Mouse (Mus musculus): Measurements from ENCODE around the gene Rgs17. TPM values are rescaled to one million over a fixed set of nuclear protein-coding genes. Genes with fewer than 3 reads are reported as not detected.
"Not testable (repeated sequence)": the region's sequence is repeated elsewhere in the genome, so short reads cannot be mapped to it uniquely, and the experiment has no call there.

Gene Rgs17
- polyA plus RNA-seq (2015; fragmentation: Nextera tagmentation; extraction: Ambion mirVana) = 0.54 and 0.92 TPM in 2 replicates

- peak; percentile 91 for ATAC-seq (ENCODE audit: borderline replicate concordance, extremely low read depth, low FRiP score, low TSS enrichment)
Measured at GRCm38 (mm10) chr10:5922294-5922828, at the start of gene Rgs17. Rgs17 (minus strand) TSS chr10:5922400.

GRCm38 (mm10) chr10:5967655-5968054, 45.5 kb upstream of the Rgs17 start:
- no peak overlapping the region for H3K4me3 ChIP-seq
- ATAC-seq (ENCODE audit: borderline replicate concordance, extremely low read depth, low FRiP score, low TSS enrichment) = no peak
- WGBS = 51% methylated on average over 2 of the region's 2 CpGs
- H3K36me3 ChIP-seq = no peaks in the 10 kb centered on the region
- no peaks in the 10 kb centered on the region for H3K4me1 ChIP-seq
- no peak overlapping the region for H3K27ac ChIP-seq
- no peak overlapping the region for H3K9ac ChIP-seq
- no peak overlapping the region for H3K4me2 ChIP-seq
- no peaks in the 10 kb centered on the region for H3K9me3 ChIP-seq
- no peaks in the 10 kb centered on the region for H3K27me3 ChIP-seq

More at GRCm38 (mm10) chr10:5922294-5922828, at the start of gene Rgs17:
- WGBS = 0% methylated on average over 22 of the region's 35 CpGs
- H3K9me3 ChIP-seq = no peaks in the 10 kb centered on the region
- H3K27ac ChIP-seq = no peak within 1 kb of the TSS
- H3K4me2 ChIP-seq = peak within 1 kb of the TSS; percentile 98
- H3K27me3 ChIP-seq = peaks cover 30% of the 10 kb centered on the region
- peaks cover 13% of the 10 kb centered on the region; the same call in 1 of the 2 replicates for H3K4me1 ChIP-seq
- no peaks in the 10 kb centered on the region for H3K36me3 ChIP-seq
- H3K9ac ChIP-seq = peak within 1 kb of the TSS; percentile 27
- peak within 1 kb of the TSS; percentile 53 for H3K4me3 ChIP-seq

DNA sequence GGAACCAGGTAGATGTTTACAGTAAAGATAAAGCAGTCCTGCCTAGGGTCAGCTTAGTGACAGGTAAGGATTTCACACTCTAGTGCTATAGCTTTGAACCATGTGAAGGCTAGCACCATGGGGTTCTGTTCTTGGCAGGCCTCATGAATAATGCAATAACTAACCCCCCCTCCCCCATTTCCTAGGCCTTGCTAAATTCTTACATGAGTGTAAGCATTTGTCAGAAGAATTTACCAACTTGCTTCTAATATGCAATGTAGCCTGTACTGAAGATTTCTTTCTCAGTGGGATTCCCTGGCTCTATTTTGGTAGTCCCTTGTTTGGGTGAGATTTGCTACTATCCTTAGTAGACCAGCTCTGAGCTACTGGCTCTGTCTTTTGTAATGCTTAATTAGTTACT, 31.6 kb upstream of the Rgs17 start:
- not testable (repeated sequence) for H3K9me3 ChIP-seq; ATAC-seq (ENCODE audit: borderline replicate concordance, extremely low read depth, low FRiP score, low TSS enrichment); H3K4me3 ChIP-seq; H3K27me3 ChIP-seq; H3K27ac ChIP-seq; H3K9ac ChIP-seq; H3K4me2 ChIP-seq; H3K4me1 ChIP-seq; H3K36me3 ChIP-seq

DNA sequence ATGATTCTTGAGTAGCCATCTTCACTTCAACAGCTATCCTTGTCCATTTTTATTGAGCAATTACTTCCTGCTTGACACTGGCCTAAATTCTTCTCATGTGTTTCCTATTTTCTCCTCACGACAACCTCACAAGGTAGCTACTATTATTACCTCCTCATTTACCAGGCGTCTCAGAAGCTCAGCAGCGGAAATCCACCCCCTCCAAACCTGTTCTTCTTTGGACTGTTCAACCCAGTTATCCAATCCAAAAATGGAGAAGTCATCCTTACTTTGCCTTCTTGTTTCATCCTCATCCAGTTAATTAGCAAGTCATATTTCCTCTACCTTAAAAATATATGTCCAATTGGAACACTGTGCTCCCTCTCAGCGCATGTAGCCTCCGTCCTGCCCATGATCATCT, 2.1 kb upstream of the Rgs17 start:
- Histone ChIP-seq H3K4me3 (no peak overlapping the region), H3K36me3 (no peaks in the 10 kb centered on the region), H3K27ac (no peak overlapping the region), H3K4me1 (peaks cover 13% of the 10 kb centered on the region; the same call in 1 of the 2 replicates), H3K4me2 (no peak overlapping the region), H3K9me3 (no peaks in the 10 kb centered on the region), H3K9ac (no peak overlapping the region), H3K27me3 (peaks cover 30% of the 10 kb centered on the region)
- WGBS = 86% methylated on average over 5 of the region's 5 CpGs
- ATAC-seq (ENCODE audit: borderline replicate concordance, extremely low read depth, low FRiP score, low TSS enrichment) = no peak

DNA sequence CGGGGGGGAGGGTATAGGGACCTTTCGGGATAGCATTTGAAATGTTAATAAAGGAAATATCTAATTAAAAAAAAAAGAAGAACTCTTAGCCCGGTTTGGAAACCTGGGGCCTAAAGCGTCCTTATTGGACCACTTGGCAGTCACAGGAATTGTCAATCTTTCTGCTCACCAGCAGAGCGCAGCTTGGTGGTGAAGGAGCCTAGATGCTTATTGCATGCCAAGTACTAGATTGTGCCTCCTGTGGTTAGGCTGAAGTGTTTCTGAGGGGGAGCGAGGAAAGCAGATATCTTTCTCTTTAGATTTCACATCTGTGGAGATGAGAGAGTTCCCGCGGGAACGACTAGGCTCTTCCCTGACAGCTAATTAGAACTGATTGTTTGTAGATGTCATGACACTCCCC, 896 bp upstream of the Rgs17 start:
- Histone ChIP-seq H3K4me2 (0 out of 2 replicates have a peak overlapping the region, but pooled peaks have one; percentile 98), H3K9ac (no peak overlapping the region), H3K4me1 (peaks cover 13% of the 10 kb centered on the region; the same call in 1 of the 2 replicates), H3K4me3 (no peak overlapping the region), H3K27me3 (peaks cover 30% of the 10 kb centered on the region), H3K36me3 (no peaks in the 10 kb centered on the region), H3K27ac (no peak overlapping the region), H3K9me3 (no peaks in the 10 kb centered on the region)
- WGBS = 15% methylated on average over 9 of the region's 9 CpGs
- ATAC-seq (ENCODE audit: borderline replicate concordance, extremely low read depth, low FRiP score, low TSS enrichment) = no peak

DNA sequence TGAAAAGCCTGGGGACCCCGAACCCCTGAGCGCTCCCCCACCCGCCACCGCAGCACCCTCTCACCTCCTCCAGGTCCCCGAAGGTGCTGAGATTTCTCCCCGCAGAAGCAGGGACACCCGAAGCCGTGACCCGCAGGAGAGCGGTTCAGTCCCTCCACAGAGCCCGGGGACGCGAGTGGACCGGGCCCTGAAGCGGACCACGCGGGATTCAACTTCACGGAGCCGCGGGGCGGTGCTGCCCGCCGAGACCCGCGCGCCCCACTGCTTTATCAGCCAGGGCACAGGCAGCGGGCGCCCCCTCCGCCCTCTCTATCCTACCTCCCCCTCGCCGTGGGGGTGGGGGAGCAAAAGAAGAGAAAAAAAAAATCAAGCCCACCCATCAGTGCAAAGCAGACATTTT, 429 bp downstream of the Rgs17 start:
- Histone ChIP-seq H3K4me3 (peak overlapping the region; percentile 53), H3K36me3 (no peaks in the 10 kb centered on the region), H3K4me2 (peak overlapping the region; percentile 98), H3K27ac (no peak overlapping the region), H3K9ac (peak overlapping the region; percentile 27; the same call in 1 of the 2 replicates), H3K9me3 (no peaks in the 10 kb centered on the region), H3K27me3 (peaks cover 30% of the 10 kb centered on the region), H3K4me1 (peaks cover 13% of the 10 kb centered on the region; the same call in 1 of the 2 replicates)
- under 1% methylated on average over 31 of the region's 31 CpGs for WGBS
- peak; percentile 25; the same call in 1 of the 2 replicates for ATAC-seq (ENCODE audit: borderline replicate concordance, extremely low read depth, low FRiP score, low TSS enrichment)

DNA sequence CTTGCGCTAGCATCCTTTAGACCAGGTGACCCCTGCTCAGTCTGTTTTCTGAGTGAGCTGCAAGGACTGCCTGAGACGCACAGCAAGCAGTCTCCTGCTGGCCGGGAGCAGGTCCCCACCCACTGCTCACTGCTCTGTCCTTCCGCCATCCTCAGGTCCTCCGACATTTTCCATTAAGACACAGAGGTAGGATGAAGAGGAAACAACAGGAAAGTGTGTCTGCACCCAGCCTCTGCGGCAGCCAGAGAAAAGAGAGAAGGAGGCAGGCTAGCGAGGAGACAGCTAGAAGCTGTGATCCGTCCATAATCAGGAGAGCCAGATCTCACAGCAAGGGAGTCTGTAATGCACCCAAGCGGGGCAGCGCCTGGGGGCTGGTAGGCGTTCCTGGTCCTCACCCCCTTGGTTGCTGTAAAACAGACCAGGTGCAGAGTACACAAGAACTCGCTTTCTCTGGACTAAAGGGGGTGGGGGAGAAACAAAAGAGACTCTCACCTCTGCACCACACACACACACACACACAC, 1.1 kb downstream of the Rgs17 start:
- H3K27ac ChIP-seq = no peak overlapping the region
- H3K27me3 ChIP-seq = peaks cover 30% of the 10 kb centered on the region
- no peaks in the 10 kb centered on the region for H3K9me3 ChIP-seq
- no peaks in the 10 kb centered on the region for H3K36me3 ChIP-seq
- H3K4me3 ChIP-seq = peak overlapping the region; percentile 53
- under 1% methylated on average over 12 of the region's 12 CpGs for WGBS
- no peak overlapping the region for H3K9ac ChIP-seq
- peaks cover 13% of the 10 kb centered on the region; the same call in 1 of the 2 replicates for H3K4me1 ChIP-seq
- ATAC-seq (ENCODE audit: borderline replicate concordance, extremely low read depth, low FRiP score, low TSS enrichment) = no peak
- H3K4me2 ChIP-seq = peak overlapping the region; percentile 98

DNA sequence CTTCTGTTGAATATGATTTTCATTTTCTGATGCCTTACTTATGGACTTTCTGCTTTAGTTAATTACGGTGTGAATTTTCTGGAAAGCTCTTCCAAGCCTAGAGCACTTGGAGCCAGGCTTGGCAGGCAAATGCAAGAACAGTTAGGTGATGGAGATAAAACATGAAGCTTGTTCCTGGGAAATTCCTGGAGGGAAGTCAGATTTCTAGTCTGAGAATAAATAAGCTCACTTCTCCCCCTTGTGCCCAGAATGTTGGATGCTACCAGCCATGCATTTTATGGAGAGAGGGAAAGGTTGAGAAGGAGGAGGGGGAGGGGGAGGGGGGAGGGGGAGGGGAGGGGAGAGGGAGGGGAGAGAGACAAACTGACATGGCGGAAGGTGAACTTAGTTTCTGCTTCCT, 17.8 kb downstream of the Rgs17 start:
- H3K9me3 ChIP-seq = no peaks in the 10 kb centered on the region
- no peak overlapping the region for H3K4me3 ChIP-seq
- H3K9ac ChIP-seq = no peak overlapping the region
- no peak overlapping the region for H3K27ac ChIP-seq
- no peak for ATAC-seq (ENCODE audit: borderline replicate concordance, extremely low read depth, low FRiP score, low TSS enrichment)
- H3K36me3 ChIP-seq = no peaks in the 10 kb centered on the region
- WGBS = 86% methylated on average over 2 of the region's 2 CpGs
- H3K4me2 ChIP-seq = no peak overlapping the region
- no peaks in the 10 kb centered on the region for H3K4me1 ChIP-seq
- no peaks in the 10 kb centered on the region for H3K27me3 ChIP-seq

- no peaks in the 10 kb centered on the region for H3K27me3 ChIP-seq
- H3K4me2 ChIP-seq = no peak overlapping the region
- H3K4me1 ChIP-seq = no peaks in the 10 kb centered on the region
- H3K9ac ChIP-seq = no peak overlapping the region
- no peak overlapping the region for H3K27ac ChIP-seq
- ATAC-seq (ENCODE audit: borderline replicate concordance, extremely low read depth, low FRiP score, low TSS enrichment) = no peak
- H3K4me3 ChIP-seq = no peak overlapping the region
- H3K9me3 ChIP-seq = no peaks in the 10 kb centered on the region
- 49% methylated on average over 4 of the region's 4 CpGs for WGBS
- H3K36me3 ChIP-seq = no peaks in the 10 kb centered on the region
Measured at GRCm38 (mm10) chr10:5901777-5902176, 20.4 kb downstream of the Rgs17 start.

DNA sequence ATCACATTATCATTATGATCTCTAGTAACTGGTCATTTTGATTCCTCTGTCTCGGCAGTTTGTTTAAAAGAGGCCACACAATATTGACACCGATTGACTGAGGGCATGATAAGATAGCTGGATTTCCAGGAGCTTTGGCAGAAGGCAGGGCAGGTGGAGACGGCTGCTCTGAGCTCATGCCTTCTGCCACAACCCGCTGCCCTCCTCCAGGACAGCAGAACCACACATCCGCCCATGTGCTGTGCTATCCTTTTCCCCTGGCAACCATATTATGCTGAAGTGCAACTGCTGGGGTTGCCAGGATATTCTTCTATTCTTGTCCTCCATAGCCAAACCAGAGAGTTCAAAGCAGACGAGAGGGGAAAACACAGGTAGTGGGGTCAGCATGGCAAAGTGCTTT, 21.5 kb downstream of the Rgs17 start:
- no peak overlapping the region for H3K4me2 ChIP-seq
- no peaks in the 10 kb centered on the region for H3K4me1 ChIP-seq
- no peak for ATAC-seq (ENCODE audit: borderline replicate concordance, extremely low read depth, low FRiP score, low TSS enrichment)
- H3K27me3 ChIP-seq = no peaks in the 10 kb centered on the region
- no peaks in the 10 kb centered on the region for H3K36me3 ChIP-seq
- no peak overlapping the region for H3K9ac ChIP-seq
- whole genome bisulfite sequencing = 39% methylated on average over 6 of the region's 6 CpGs
- no peak overlapping the region for H3K27ac ChIP-seq
- no peaks in the 10 kb centered on the region for H3K9me3 ChIP-seq
- no peak overlapping the region for H3K4me3 ChIP-seq

DNA sequence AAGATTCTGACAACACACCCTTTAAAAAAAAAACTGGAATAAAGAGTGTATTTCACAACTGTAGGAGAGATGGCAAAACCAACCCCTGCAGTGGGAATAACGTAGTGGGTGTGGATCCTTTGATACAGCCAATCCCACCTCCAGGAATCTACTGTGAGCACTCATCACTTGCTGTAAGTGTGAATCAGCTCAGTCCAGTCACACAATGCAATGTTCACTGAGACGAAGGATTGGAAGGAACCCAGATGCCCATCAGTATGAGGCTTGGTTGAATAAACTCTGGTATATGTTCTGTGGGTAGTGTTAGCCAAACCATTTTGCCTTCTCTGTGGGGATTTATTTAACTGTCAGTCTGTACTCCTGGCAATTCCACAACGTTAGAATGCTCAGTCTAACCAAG, 45.1 kb downstream of the Rgs17 start:
- no peak for ATAC-seq (ENCODE audit: borderline replicate concordance, extremely low read depth, low FRiP score, low TSS enrichment)
- no peak overlapping the region for H3K4me3 ChIP-seq
- H3K27ac ChIP-seq = no peak overlapping the region
- H3K9me3 ChIP-seq = no peaks in the 10 kb centered on the region
- H3K36me3 ChIP-seq = no peaks in the 10 kb centered on the region
- WGBS = 59% methylated on average over 3 of the region's 3 CpGs
- no peaks in the 10 kb centered on the region for H3K27me3 ChIP-seq
- H3K4me1 ChIP-seq = no peaks in the 10 kb centered on the region
- no peak overlapping the region for H3K9ac ChIP-seq
- no peak overlapping the region for H3K4me2 ChIP-seq

DNA sequence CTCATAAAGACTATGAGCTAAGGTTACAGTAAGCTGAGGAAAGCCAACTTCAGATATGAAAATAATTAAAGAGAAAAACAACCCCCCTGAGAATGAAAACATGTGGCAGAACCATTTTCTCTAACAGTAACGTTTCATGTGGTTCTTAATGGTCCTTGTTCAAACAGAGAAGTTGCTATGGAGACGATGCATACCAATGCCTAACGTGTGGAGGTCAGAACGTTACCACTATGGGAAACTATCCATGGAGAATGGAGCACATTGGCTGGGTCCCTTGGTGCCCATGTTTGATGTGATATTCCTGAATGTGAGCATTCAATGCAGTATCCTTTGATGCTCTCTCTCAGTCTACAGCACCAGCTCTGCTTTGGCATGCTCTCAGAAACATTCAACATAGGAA, 51.1 kb downstream of the Rgs17 start:
- Histone ChIP-seq H3K27me3 (no peaks in the 10 kb centered on the region), H3K4me1 (no peaks in the 10 kb centered on the region), H3K4me3 (no peak overlapping the region), H3K9ac (no peak overlapping the region), H3K4me2 (no peak overlapping the region), H3K9me3 (no peaks in the 10 kb centered on the region), H3K27ac (no peak overlapping the region), H3K36me3 (no peaks in the 10 kb centered on the region)
- 24% methylated on average over 4 of the region's 4 CpGs for WGBS
- ATAC-seq (ENCODE audit: borderline replicate concordance, extremely low read depth, low FRiP score, low TSS enrichment) = no peak
